Mouse (Mus musculus) erythroblast, embryonic 14.5 days (primary cell): ENCODE results near the gene Jmjd6.

Source experiments
- GATA1 ChIP-seq: IDR thresholded peaks from 2 replicates; pipeline ENCODE4 v1.6.1; 2012; ENCODE audit warnings: low read length, inconsistent platforms, mixed read lengths
- TAL1 ChIP-seq: IDR thresholded peaks from 3 replicates; pipeline ENCODE4 v1.6.1; 2012; ENCODE audit warnings: low read length, inconsistent platforms, mixed read lengths

DNA sequence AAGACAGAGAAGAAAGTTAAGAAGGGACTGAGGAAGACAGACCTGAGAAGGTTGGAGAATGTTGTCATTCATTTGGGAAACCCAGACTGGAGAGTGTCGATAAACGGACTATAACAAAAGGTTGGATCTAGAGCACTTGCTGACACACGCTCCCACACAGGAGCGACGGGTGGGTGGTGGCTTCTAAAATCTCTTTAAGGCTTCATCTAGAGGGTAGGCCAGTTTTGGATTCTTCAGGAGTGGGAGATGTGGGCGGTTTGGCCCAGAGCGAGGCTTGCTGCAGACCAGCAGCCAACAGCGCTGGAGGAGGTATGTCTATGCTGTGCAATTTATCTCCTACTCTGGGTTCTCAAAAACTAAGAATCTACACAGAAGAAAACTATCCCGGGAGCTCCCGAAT lies 20.6 kb downstream of the Jmjd6 start:
- TF ChIP-seq GATA1, result no peak
- no peak for TF ChIP-seq TAL1
